Mouse (Mus musculus): Measurements from ENCODE around the gene St6galnac4. TPM values are rescaled to one million over a fixed set of nuclear protein-coding genes. Genes with fewer than 3 reads are reported as not detected.
A peak's percentile ranks its signal among the peaks of the same experiment; 100 is the strongest.

Gene St6galnac4
- 21.7 and 23.9 TPM in 2 replicates for polyA plus RNA-seq (2012; rRNA removed)

- DNase-seq (ENCODE audit: low read depth): peak; percentile 96
- TF ChIP-seq CTCF (IDR thresholded peaks at IDR 0.05; ENCODE audit: borderline replicate concordance, extremely low read depth, insufficient read depth, insufficient read length) (0 out of 2 replicates have a peak, but pooled peaks have one; percentile 26), POLR2A (IDR thresholded peaks at IDR 0.05; ENCODE audit: borderline replicate concordance, extremely low read depth, insufficient read depth, insufficient read length, poor library complexity, severe bottlenecking) (peak; percentile 56; the same call in 1 of the 2 replicates)
Observed at GRCm38 (mm10) chr2:32586871-32587351, at the start of gene St6galnac4. TSS of gene St6galnac4 (plus strand) at chr2:32587095.

- TF ChIP-seq CTCF (IDR thresholded peaks at IDR 0.05; ENCODE audit: borderline replicate concordance, extremely low read depth, insufficient read depth, insufficient read length): no peak
- no peak for TF ChIP-seq POLR2A (IDR thresholded peaks at IDR 0.05; ENCODE audit: borderline replicate concordance, extremely low read depth, insufficient read depth, insufficient read length, poor library complexity, severe bottlenecking)
- DNase-seq (ENCODE audit: low read depth): peak; percentile 29
Observed at GRCm38 (mm10) chr2:32537360-32537905, 49.5 kb upstream of the St6galnac4 start.

- no peak for TF ChIP-seq CTCF (IDR thresholded peaks at IDR 0.05; ENCODE audit: borderline replicate concordance, extremely low read depth, insufficient read depth, insufficient read length)
- TF ChIP-seq POLR2A (IDR thresholded peaks at IDR 0.05; ENCODE audit: borderline replicate concordance, extremely low read depth, insufficient read depth, insufficient read length, poor library complexity, severe bottlenecking): no peak
Observed at GRCm38 (mm10) chr2:32537941-32538340, 49.0 kb upstream of the St6galnac4 start.

GRCm38 (mm10) chr2:32538461-32538860 is 48.4 kb upstream of the St6galnac4 start:
- TF ChIP-seq CTCF (IDR thresholded peaks at IDR 0.05; ENCODE audit: borderline replicate concordance, extremely low read depth, insufficient read depth, insufficient read length): no peak
- TF ChIP-seq POLR2A (IDR thresholded peaks at IDR 0.05; ENCODE audit: borderline replicate concordance, extremely low read depth, insufficient read depth, insufficient read length, poor library complexity, severe bottlenecking): no peak
- peak; percentile 34 for DNase-seq (ENCODE audit: low read depth)

More at GRCm38 (mm10) chr2:32537941-32538340, 49.0 kb upstream of the St6galnac4 start:
- DNase-seq (ENCODE audit: low read depth): no peak

- no peak for DNase-seq (ENCODE audit: low read depth)
- TF ChIP-seq POLR2A (IDR thresholded peaks at IDR 0.05; ENCODE audit: borderline replicate concordance, extremely low read depth, insufficient read depth, insufficient read length, poor library complexity, severe bottlenecking) (no peak), CTCF (IDR thresholded peaks at IDR 0.05; ENCODE audit: borderline replicate concordance, extremely low read depth, insufficient read depth, insufficient read length) (no peak)
Observed at GRCm38 (mm10) chr2:32539452-32539981, 47.4 kb upstream of the St6galnac4 start.

GRCm38 (mm10) chr2:32541333-32541908 is 45.5 kb upstream of the St6galnac4 start:
- TF ChIP-seq CTCF (IDR thresholded peaks at IDR 0.05; ENCODE audit: borderline replicate concordance, extremely low read depth, insufficient read depth, insufficient read length): no peak
- no peak for DNase-seq (ENCODE audit: low read depth)

GRCm38 (mm10) chr2:32541986-32542573 is 44.8 kb upstream of the St6galnac4 start:
- DNase-seq (ENCODE audit: low read depth): no peak
- TF ChIP-seq CTCF (IDR thresholded peaks at IDR 0.05; ENCODE audit: borderline replicate concordance, extremely low read depth, insufficient read depth, insufficient read length): no peak
- TF ChIP-seq POLR2A (IDR thresholded peaks at IDR 0.05; ENCODE audit: borderline replicate concordance, extremely low read depth, insufficient read depth, insufficient read length, poor library complexity, severe bottlenecking): no peak

GRCm38 (mm10) chr2:32543031-32543449 is 43.9 kb upstream of the St6galnac4 start:
- TF ChIP-seq CTCF (IDR thresholded peaks at IDR 0.05; ENCODE audit: borderline replicate concordance, extremely low read depth, insufficient read depth, insufficient read length) (no peak), POLR2A (IDR thresholded peaks at IDR 0.05; ENCODE audit: borderline replicate concordance, extremely low read depth, insufficient read depth, insufficient read length, poor library complexity, severe bottlenecking) (no peak)
- peak; percentile 18 for DNase-seq (ENCODE audit: low read depth)

GRCm38 (mm10) chr2:32546951-32547350 is 39.9 kb upstream of the St6galnac4 start:
- TF ChIP-seq POLR2A (IDR thresholded peaks at IDR 0.05; ENCODE audit: borderline replicate concordance, extremely low read depth, insufficient read depth, insufficient read length, poor library complexity, severe bottlenecking) (no peak), CTCF (IDR thresholded peaks at IDR 0.05; ENCODE audit: borderline replicate concordance, extremely low read depth, insufficient read depth, insufficient read length) (no peak)
- no peak for DNase-seq (ENCODE audit: low read depth)

- TF ChIP-seq CTCF (IDR thresholded peaks at IDR 0.05; ENCODE audit: borderline replicate concordance, extremely low read depth, insufficient read depth, insufficient read length): no peak
- TF ChIP-seq POLR2A (IDR thresholded peaks at IDR 0.05; ENCODE audit: borderline replicate concordance, extremely low read depth, insufficient read depth, insufficient read length, poor library complexity, severe bottlenecking): no peak
- DNase-seq (ENCODE audit: low read depth): no peak
Observed at GRCm38 (mm10) chr2:32547380-32547779, 39.5 kb upstream of the St6galnac4 start.

GRCm38 (mm10) chr2:32547964-32548739 is 38.7 kb upstream of the St6galnac4 start:
- TF ChIP-seq CTCF (IDR thresholded peaks at IDR 0.05; ENCODE audit: borderline replicate concordance, extremely low read depth, insufficient read depth, insufficient read length): no peak
- no peak for TF ChIP-seq POLR2A (IDR thresholded peaks at IDR 0.05; ENCODE audit: borderline replicate concordance, extremely low read depth, insufficient read depth, insufficient read length, poor library complexity, severe bottlenecking)
- DNase-seq (ENCODE audit: low read depth): no peak
